Mouse (Mus musculus): ENCODE results near the gene Olfr429.
"Not testable (repeated sequence)": the region's sequence is repeated elsewhere in the genome, so short reads cannot be mapped to it uniquely, and the experiment has no call there.

Gene Olfr429

GRCm38 (mm10) chr1:174084031-174084430 is at the start of gene Olfr429:
TSS of gene Olfr429 (plus strand) at chr1:174084331.
- DNase-seq (ENCODE audit: low spot score) = no peak

DNA sequence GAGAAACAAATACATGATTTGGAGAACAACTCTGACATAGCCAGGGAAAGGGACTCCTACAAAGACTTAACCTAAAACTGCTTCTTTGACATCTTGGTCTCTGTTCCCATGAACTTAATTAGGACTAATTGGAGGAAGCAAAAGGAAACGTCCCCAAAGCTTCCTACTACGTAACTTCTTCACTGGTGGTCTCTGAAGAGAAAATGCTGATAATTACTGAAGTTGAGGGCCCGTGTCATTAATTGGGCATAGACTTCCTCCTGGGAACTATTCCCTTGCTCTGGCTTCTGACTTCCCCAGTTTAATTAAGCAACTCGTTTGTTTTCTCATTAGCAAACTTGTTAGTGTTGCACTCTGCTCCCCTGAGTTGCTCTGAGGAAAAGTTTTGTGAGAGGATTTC is 48.3 kb upstream of the Olfr429 start:
- no peak for DNase-seq (ENCODE audit: low spot score)

DNA sequence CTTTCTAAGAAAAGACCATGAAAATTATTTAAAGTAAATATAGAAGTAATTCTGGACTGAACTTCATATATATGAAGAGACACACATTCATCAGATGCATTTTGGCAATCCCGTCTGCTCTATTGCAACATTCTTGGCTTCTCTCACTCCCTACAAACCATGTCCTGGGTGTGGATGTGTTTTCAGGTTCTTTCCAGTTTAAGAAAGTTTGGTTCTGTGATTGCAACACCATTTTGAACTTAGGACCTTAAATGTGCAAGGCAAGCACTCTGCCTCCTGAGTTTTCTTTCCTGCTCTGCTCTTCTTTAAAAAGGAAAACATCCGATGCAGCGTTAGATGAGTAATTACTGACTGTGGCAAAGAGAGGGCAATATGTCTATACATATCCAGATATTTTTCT is 45.7 kb upstream of the Olfr429 start:
- DNase-seq (ENCODE audit: low spot score) = peak; percentile 89

DNA sequence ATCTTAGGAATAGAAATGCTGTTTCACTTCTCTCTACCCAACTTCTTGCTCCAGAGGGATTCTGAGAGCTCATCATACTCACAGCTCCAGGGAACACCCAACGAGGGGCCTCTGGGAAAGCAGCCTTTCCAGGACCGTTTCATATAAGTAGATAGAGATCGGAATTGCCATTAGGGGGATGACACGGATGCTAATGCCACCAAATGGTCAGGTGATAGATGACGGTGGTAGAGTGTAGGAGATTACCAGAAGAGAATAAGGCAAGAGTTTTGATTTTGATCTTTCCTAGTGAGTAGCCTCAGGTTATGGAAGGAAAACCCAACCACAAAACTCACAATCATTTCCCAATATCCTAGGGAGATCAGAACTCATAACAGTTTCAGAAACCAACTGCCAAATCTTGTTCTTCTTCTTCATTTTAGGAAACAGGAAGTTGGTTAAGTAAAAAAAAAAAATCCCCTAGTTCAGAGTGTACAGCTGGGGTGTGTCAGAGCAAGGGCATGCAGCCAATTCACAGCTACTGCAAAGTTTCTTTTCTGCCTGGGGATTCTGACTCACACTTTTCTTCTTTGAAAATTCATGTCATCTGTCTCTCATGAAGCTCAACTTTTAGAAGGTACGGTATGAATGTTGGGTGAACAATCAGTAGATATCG is 43.5 kb upstream of the Olfr429 start, which contains the start of gene Olfr433:
TSS of gene Olfr433 (plus strand) at position 183 of the 655 bp plus-strand sequence.
- DNase-seq (ENCODE audit: low spot score) = peak; percentile 72

DNA sequence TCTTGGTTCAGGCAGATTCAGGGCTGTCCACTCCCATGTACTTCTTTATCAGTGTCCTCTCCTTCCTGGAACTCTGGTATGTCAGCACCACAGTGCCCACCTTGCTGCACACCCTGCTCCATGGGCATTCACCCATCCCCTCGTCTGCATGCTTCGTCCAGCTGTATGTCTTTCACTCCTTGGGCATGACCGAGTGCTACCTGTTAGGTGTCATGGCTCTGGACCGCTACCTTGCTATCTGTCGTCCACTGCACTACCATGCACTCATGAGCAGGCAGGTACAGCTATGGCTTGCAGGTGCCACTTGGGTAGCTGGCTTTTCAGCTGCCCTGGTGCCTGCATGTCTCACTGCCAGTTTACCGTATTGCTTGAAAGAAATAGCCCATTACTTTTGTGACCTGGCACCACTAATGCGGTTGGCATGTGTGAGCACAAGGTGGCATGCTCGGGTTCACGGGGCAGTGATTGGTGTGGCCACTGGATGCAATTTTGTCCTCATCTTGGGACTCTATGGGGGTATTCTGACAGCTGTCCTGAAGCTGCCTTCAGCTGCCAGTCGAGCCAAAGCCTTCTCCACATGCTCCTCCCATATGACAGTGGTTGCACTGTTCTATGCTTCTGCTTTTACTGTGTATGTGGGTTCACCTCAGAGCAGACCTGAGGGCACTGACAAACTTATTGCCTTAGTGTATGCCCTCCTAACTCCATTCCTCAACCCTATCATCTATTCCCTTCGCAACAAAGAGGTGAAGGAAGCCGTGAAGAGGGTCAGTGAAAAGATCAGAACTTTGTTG is 41.8 kb upstream of the Olfr429 start:
- DNase-seq (ENCODE audit: low spot score) = not testable (repeated sequence)

- DNase-seq (ENCODE audit: low spot score) = peak; percentile 72
These were observed 39.7 kb upstream of the Olfr429 start for GRCm38 (mm10) chr1:174044431-174044830.

DNA sequence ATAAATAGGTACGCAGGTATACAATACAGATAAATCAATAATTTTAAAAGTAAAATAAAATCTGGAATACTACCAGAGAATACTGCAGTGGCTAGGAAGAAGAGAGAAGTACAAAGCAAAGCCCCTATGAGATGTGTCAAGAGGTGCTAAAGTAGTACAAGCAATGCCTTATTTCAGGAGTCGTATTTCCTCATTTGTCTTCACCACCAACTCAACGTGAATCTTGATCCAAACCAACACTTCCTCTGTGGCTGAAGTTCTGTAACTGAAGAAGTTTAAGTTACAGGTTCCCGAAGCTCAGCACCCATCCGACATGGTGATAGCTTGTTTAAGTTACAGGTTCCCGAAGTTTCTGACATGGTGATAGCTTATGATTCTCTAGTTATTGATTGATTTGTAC is 35.9 kb upstream of the Olfr429 start:
- DNase-seq (ENCODE audit: low spot score) = not testable (repeated sequence)

DNA sequence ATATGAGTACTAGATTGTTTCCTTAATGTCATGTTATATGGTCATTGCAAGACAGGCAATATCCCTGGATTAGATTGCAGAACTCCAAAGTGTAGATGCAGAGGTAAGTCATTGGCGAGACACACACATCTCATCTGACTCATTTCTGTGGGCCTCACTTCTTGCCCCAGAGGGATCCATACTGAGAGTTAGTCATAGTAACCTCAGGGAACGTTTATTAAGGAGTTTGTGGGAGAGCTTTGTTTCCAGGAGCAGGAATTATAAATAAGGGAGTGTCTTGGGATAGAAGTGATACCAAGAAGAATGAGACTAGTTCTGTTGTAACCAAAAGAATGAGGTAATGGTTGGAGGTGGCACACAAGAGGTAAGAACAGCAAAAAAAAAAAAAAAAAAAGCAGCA is 35.2 kb upstream of the Olfr429 start, which contains the start of gene Olfr432:
TSS of gene Olfr432 (plus strand) at position 313 of the 400 bp plus-strand sequence.
- no peak for DNase-seq (ENCODE audit: low spot score)

DNA sequence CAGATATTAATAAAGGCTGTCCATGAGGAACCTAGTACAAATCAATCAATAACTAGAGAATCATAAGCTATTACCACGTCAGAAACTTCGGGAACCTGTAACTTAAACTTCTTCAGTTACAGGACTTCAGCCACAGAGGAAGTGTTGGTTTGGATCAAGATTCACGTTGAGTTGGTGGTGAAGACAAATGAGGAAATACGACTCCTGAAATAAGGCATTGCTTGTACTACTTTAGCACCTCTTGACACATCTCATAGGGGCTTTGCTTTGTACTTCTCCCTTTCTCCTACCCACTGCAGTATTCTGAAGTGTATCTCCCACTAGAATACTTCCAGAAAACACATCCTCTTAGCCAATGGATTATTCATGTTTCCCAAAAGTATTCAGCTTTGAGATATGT is 34.8 kb upstream of the Olfr429 start:
- not testable (repeated sequence) for DNase-seq (ENCODE audit: low spot score)

- no peak for DNase-seq (ENCODE audit: low spot score)
These were observed 33.6 kb upstream of the Olfr429 start for GRCm38 (mm10) chr1:174050532-174050931.

- no peak for DNase-seq (ENCODE audit: low spot score)
These were observed 32.6 kb upstream of the Olfr429 start for GRCm38 (mm10) chr1:174051515-174051914.

DNA sequence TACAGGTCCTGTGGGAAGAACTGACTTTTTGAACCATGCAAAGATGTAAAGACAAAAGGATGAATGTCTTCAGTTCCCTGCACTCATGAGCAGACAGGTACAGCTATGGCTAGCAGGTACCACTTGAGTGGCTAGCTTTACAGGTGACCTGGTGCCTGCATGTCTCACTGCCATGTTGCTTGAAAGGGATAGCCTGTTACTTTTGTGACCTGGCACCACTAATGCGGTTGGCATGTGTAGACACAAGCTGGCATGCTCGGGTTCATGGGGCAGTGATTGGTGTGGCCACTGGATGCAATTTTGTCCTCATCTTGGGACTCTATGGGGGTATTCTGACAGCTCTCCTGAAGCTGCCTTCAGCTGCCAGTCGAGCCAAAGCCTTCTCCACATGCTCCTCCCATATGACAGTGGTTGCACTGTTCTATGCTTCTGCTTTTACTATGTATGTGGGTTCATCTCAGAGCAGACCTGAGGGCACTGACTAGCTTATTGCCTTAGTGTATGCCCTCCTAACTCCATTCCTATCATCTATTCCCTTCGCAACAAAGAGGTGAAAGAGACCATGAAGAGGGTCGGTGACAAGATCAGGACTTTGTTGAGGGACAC is 32.1 kb upstream of the Olfr429 start:
- no peak for DNase-seq (ENCODE audit: low spot score)

GRCm38 (mm10) chr1:174052981-174053380 is 31.1 kb upstream of the Olfr429 start:
- DNase-seq (ENCODE audit: low spot score) = peak; percentile 40

DNA sequence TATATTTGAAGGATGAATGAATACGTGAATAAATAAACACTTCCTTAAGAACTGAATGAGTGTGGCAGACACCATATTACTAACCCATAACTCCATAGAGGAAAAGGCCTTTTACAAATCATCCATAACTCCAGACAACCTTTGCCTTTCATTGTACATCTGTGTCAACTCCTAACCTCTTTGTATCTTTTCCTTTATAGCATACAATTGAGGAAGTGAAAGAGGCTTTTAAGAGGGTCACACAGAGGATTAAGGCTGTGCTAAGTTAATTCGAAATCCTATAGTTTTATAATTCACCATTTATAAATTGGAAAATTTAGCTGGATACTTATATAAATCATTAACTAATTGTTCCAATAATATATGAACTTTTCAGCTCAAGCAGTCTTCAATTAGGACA is 28.9 kb upstream of the Olfr429 start:
- no peak for DNase-seq (ENCODE audit: low spot score)

- no peak for DNase-seq (ENCODE audit: low spot score)
These were observed 17.8 kb upstream of the Olfr429 start, which contains the start of gene Olfr430 for GRCm38 (mm10) chr1:174066305-174066704. TSS of gene Olfr430 (plus strand) at chr1:174066605.

DNA sequence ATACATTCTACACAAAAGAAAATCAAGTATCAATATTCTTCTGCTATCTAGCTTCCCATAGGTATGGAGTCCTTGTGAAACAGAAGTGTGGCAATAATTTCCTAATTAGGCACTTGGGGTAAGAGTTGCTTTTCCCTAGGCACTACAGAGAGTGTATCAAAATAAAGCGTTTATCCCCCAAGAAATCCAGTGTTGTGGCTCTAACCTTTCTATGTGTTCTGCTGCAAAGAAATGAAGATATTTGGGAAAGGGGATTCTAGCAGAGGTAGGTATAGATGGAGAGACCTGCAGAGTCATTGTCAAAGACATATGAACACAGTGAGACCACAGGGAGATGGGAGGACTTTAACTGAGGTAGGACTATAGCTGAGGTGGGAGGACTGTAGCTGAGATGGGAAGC is 12.5 kb downstream of the Olfr429 start, which contains the start of gene Olfr427:
TSS of gene Olfr427 (plus strand) at position 301 of the 400 bp plus-strand sequence.
- DNase-seq (ENCODE audit: low spot score) = no peak

DNA sequence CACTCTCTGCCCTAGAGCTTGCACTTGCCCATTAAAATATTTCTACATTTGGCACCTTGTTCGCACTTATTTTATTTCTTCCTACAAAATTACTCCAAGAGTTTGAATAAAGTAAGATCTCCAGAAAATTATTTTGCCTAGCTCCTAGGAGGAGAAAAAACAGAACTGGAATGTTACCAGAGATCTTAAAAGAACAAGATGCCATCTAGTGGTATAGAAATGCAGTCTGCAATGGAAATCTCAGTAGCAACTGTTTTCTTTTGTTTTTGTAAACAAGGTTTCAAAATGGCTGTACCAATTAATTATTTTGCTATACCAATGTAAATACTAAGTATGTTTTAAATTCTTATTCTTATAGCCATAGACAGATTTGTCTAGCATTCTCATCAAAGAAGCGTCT is 19.6 kb downstream of the Olfr429 start:
- peak; percentile 55 for DNase-seq (ENCODE audit: low spot score)

DNA sequence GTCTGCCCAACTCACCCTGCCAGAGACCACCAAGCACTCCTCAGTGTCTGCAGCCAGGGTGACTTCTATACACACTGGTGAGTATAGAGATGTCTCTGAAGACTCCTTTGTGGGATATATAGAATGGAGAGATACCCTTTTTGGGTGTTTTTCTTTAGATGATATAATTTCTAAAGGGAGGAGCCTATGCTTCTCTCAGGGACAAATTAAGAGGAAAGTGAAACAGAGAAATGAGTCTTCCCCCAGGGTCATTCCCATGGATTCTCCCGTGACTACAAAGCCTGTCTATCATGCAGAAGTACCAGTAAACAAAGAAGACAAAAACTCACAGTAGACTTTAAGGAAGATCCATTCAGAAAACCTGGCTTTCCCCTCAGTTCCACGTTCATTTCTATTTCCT is 36.9 kb downstream of the Olfr429 start, which contains the start of gene Olfr231:
TSS of gene Olfr231 (minus strand) at position 101 of the 400 bp plus-strand sequence.
- DNase-seq (ENCODE audit: low spot score) = no peak

DNA sequence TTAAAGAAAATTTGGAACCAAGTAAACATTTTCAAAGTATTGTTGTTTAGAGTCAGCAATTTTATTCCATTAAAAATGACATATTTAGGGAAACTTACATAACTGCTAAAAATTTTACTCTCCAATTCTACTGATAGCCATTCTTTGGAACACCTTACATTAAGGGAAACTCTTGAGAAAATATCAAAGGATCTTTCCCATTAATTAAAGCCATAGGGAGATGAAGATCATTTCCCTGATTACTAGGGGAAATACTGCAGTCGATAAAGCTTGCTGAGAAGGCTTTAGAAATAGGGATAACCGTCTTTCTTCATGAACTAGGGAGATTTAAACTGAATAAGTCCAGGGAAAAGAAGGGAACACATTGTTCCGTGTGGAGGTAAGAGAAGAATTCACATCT is 47.1 kb downstream of the Olfr429 start, which contains the start of gene Olfr424:
TSS of gene Olfr424 (plus strand) at position 301 of the 400 bp plus-strand sequence.
- no peak for DNase-seq (ENCODE audit: low spot score)

GRCm38 (mm10) chr1:174131999-174132398 is 47.9 kb downstream of the Olfr429 start:
- DNase-seq (ENCODE audit: low spot score) = no peak
